Mouse (Mus musculus) ES-Bruce4 (cell line): ENCODE data around the gene Plb1.

Source experiments
- CTCF ChIP-seq: IDR thresholded peaks from one replicate; pipeline ENCODE4 v1.8.1; 2011; ENCODE audit warnings: low read depth, low read length
- EP300 ChIP-seq: IDR thresholded peaks from 2 replicates; pipeline ENCODE4 v1.6.1; 2011; ENCODE audit warnings: low read depth, low read length; ENCODE audit not compliant: insufficient read depth
- POLR2A ChIP-seq: IDR thresholded peaks from one replicate; pipeline ENCODE4 v1.8.1; 2011; ENCODE audit warnings: low read length; ENCODE audit not compliant: insufficient read depth

DNA sequence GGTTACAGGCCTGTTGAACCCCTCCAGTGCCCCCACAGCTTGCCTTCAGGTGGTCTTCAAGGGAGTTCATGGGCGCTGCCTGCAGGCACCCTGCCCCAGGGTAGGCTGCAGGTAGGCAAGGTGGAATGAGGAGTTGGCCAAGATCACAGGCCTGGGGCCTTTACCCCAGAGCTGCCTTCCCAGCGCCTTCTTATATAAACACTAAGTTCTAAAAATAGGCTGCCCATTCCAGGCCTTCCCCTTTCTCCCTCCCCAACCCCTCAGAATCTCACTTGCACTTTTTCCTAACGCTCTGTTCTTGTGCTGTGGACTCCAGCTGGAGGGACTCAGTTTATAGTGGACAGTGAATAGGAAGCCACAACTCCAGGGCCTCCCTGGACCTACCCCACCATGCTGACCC lies 117.2 kb downstream of the Plb1 start:
- TF ChIP-seq EP300: no peak
- TF ChIP-seq CTCF: no peak
- no peak for TF ChIP-seq POLR2A
